Mouse (Mus musculus) stomach, embryonic 14.5 days (tissue): ENCODE results near the gene Mfsd13b. TPM values are rescaled to one million over a fixed set of nuclear protein-coding genes. Genes with fewer than 3 reads are reported as not detected.

Experiments used
- ATAC-seq: fragments of 200-750 bp; cut with Nextera tagmentation; 2 replicates; pipeline ENCODE4 v1.8.0; 2017; ENCODE audit warnings: low read depth, moderate TSS enrichment; ENCODE audit not compliant: insufficient number of reproducible peaks, insufficient read depth, low FRiP score
- H3K27ac ChIP-seq: fragments of 300-500 bp; sonication (generic); 2 replicates; pipeline ENCODE4 v1.5.1; 2014; ENCODE audit warnings: mild to moderate bottlenecking, low read length, moderate library complexity, mixed read lengths
- H3K27me3 ChIP-seq: fragments of 300-500 bp; sonication (generic); 2 replicates; pipeline ENCODE4 v1.6.1; 2014; ENCODE audit warnings: low read length, control low read depth, mixed read lengths; ENCODE audit not compliant: control insufficient read depth, insufficient read depth
- H3K36me3 ChIP-seq: fragments of 300-500 bp; sonication (generic); 2 replicates; pipeline ENCODE4 v1.6.1; 2014; ENCODE audit warnings: mild to moderate bottlenecking, control low read depth, low read length, moderate library complexity, mixed read lengths; ENCODE audit not compliant: control insufficient read depth, insufficient read depth
- H3K4me1 ChIP-seq: fragments of 300-500 bp; sonication (generic); 2 replicates; pipeline ENCODE4 v1.6.1; 2014; ENCODE audit warnings: low read length, control low read depth, mixed read lengths; ENCODE audit not compliant: control insufficient read depth, insufficient read depth
- H3K4me2 ChIP-seq: fragments of 300-500 bp; sonication (generic); replicated peaks from 2 replicates; pipeline ENCODE4 v1.6.1; 2014; ENCODE audit warnings: low read depth, low read length, control low read depth
- H3K4me3 ChIP-seq: fragments of 300-500 bp; sonication (generic); 2 replicates; pipeline ENCODE4 v1.5.1; 2014; ENCODE audit warnings: low read depth, low read length, control low read depth
- H3K9ac ChIP-seq: fragments of 300-500 bp; sonication (generic); replicated peaks from 2 replicates; pipeline ENCODE4 v1.6.1; 2014; ENCODE audit warnings: low read depth, mild to moderate bottlenecking, control low read depth, low read length, moderate library complexity, mixed read lengths
- H3K9me3 ChIP-seq: fragments of 300-500 bp; sonication (generic); 2 replicates; pipeline ENCODE4 v1.6.1; 2016; ENCODE audit warnings: low read depth, low read length, control low read depth; ENCODE audit not compliant: control insufficient read depth
- WGBS: fragments of 180-500 bp; shearing (Covaris S2); extraction: QIAGEN DNeasy Blood & Tissue Kit; methylation state at CpG from one replicate; pipeline ENCODE4 v1.1.7; 2014; 5-methylcytosine and 5-hydroxymethylcytosine counted together
- polyA plus RNA-seq: library from polyadenylated mRNA; unstranded; fragments of >200 nt; fragmentation: Nextera tagmentation; extraction: Ambion mirVana; gene quantifications from 2 replicates; pipeline ENCODE4 v1.2.1, GENCODE M21; 2014

Gene Mfsd13b
- polyA plus RNA-seq, result 0.32 TPM in 1 of 2 replicates, not detected in the other

DNA sequence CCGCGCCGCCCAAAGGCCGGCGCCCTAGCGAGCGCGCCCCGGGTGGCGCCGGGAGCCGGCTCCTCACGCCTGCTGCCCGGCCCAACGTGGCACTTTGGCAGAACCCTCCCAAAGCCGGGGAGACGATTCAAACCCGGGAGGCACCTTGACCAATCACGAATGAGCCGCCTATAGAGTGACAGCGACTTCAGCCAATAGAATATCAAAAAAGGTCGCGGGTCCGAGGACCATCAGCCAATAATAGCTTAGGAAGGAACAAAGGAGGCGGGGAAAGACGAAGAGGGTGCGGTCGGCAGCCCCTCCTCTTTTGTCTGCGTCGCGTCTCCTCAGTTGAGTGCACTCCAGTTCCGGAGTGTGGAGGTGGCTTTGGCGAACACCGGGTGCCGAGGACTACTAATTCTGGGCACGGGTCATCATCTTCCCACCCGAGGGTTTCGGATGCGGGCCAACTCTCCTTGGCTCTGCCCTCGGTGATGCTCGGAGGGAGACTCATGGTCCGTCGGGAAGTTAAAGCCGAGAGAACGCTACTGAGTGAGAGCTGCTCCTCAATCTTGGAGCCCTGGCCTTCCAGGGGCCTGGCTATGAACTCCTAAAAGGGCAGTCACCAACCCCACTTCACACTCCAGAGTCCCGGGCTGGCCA lies at the start of gene Mfsd13b, which contains the start of gene Cdr2:
Gene Mfsd13b (plus strand): TSS at position 310 of the 642 bp plus-strand sequence.
Gene Cdr2 (minus strand): TSS at position 113 of the 642 bp plus-strand sequence.
- Histone ChIP-seq H3K9me3 (no peaks in the 10 kb centered on the region), H3K4me3 (peak within 1 kb of the TSS; percentile 82), H3K4me1 (peaks cover 9% of the 10 kb centered on the region; the same call in 1 of the 2 replicates), H3K27me3 (no peaks in the 10 kb centered on the region), H3K27ac (peak within 1 kb of the TSS; percentile 27; the same call in 1 of the 2 replicates), H3K36me3 (no peaks in the 10 kb centered on the region), H3K4me2 (peak within 1 kb of the TSS; percentile 85), H3K9ac (peak within 1 kb of the TSS; percentile 77)
- WGBS, result under 1% methylated on average over 46 of the region's 46 CpGs
- ATAC-seq, result peak; percentile 97

DNA sequence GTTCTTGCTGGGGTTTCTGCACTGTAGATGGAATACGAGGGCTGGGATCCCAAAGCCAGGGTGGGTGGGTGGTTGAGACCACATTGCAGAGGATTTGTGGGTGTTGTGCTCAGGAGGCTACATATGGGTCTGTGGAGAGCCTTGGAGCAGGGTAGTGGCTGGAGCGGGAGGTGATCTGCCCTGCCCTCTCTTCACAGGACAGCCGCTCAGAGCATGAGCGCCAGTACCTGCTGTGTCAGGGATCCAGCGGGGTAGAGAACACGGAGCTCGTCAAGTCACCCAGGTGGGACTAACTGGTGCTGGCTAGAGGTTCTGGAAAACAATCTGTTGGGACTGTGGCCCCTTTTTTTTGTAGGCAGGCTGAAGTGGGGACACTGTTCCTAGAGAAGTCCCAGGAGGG lies 49.2 kb upstream of the Mfsd13b start:
- H3K9ac ChIP-seq, result no peak overlapping the region
- ATAC-seq, result no peak
- peaks cover 66% of the 10 kb centered on the region for H3K36me3 ChIP-seq
- no peaks in the 10 kb centered on the region for H3K4me1 ChIP-seq
- no peak overlapping the region for H3K4me2 ChIP-seq
- no peaks in the 10 kb centered on the region for H3K27me3 ChIP-seq
- H3K27ac ChIP-seq, result no peak overlapping the region
- H3K4me3 ChIP-seq, result no peak overlapping the region
- H3K9me3 ChIP-seq, result no peaks in the 10 kb centered on the region
- WGBS, result 92% methylated on average over 7 of the region's 7 CpGs

GRCm38 (mm10) chr7:120933680-120934195 lies 48.6 kb upstream of the Mfsd13b start:
- no peak overlapping the region for H3K9ac ChIP-seq
- peaks cover 65% of the 10 kb centered on the region for H3K36me3 ChIP-seq
- no peaks in the 10 kb centered on the region for H3K27me3 ChIP-seq
- H3K27ac ChIP-seq, result no peak overlapping the region
- 77% methylated on average over 5 of the region's 5 CpGs for WGBS
- no peaks in the 10 kb centered on the region for H3K4me1 ChIP-seq
- no peaks in the 10 kb centered on the region for H3K9me3 ChIP-seq
- no peak overlapping the region for H3K4me2 ChIP-seq
- no peak overlapping the region for H3K4me3 ChIP-seq
- no peak for ATAC-seq

GRCm38 (mm10) chr7:120934716-120935115 lies 47.6 kb upstream of the Mfsd13b start:
- no peak overlapping the region for H3K4me2 ChIP-seq
- H3K27me3 ChIP-seq, result no peaks in the 10 kb centered on the region
- ATAC-seq, result no peak
- peaks cover 63% of the 10 kb centered on the region for H3K36me3 ChIP-seq
- no peaks in the 10 kb centered on the region for H3K9me3 ChIP-seq
- H3K9ac ChIP-seq, result no peak overlapping the region
- H3K4me3 ChIP-seq, result no peak overlapping the region
- no peaks in the 10 kb centered on the region for H3K4me1 ChIP-seq
- WGBS, result 38% methylated on average over 5 of the region's 5 CpGs
- H3K27ac ChIP-seq, result no peak overlapping the region

- no peak for ATAC-seq
- Histone ChIP-seq H3K9me3 (no peaks in the 10 kb centered on the region), H3K27ac (no peak overlapping the region), H3K27me3 (no peaks in the 10 kb centered on the region), H3K4me3 (no peak overlapping the region), H3K9ac (no peak overlapping the region), H3K4me1 (no peaks in the 10 kb centered on the region), H3K36me3 (peaks cover 68% of the 10 kb centered on the region), H3K4me2 (no peak overlapping the region)
- WGBS, result 84% methylated on average over 4 of the region's 4 CpGs
Observed at GRCm38 (mm10) chr7:120936522-120936921, 45.8 kb upstream of the Mfsd13b start.

DNA sequence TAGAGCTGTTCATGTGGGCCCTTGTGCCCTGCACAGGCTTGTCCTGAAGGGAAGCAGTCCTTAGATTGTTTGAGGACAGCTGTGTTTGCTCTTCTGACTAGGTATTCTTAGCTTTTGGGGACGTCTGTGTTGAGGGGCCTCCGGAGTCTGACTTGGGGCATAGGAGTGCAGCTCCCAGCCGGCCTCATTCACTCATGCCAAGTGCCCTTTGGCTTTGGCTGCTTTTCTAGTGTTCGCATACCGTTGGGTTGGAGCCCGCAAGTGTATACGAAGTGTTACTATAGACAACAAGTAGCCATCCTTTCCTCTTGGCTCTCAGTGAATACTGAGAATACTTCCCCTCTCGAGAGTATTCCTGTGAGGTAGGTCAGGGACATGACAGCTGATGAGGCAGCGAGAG lies 44.1 kb upstream of the Mfsd13b start:
- H3K4me1 ChIP-seq, result no peaks in the 10 kb centered on the region
- WGBS, result 73% methylated on average over 9 of the region's 9 CpGs
- H3K9me3 ChIP-seq, result no peaks in the 10 kb centered on the region
- ATAC-seq, result no peak
- no peak overlapping the region for H3K27ac ChIP-seq
- no peaks in the 10 kb centered on the region for H3K27me3 ChIP-seq
- H3K36me3 ChIP-seq, result peaks cover 69% of the 10 kb centered on the region
- no peak overlapping the region for H3K4me2 ChIP-seq
- no peak overlapping the region for H3K4me3 ChIP-seq
- no peak overlapping the region for H3K9ac ChIP-seq

- Histone ChIP-seq H3K9me3 (no peaks in the 10 kb centered on the region), H3K4me1 (no peaks in the 10 kb centered on the region), H3K27ac (no peak overlapping the region), H3K4me3 (no peak overlapping the region), H3K27me3 (no peaks in the 10 kb centered on the region), H3K9ac (no peak overlapping the region), H3K4me2 (no peak overlapping the region), H3K36me3 (peaks cover 74% of the 10 kb centered on the region)
- ATAC-seq, result no peak
- WGBS, result 90% methylated on average over 12 of the region's 12 CpGs
Observed at GRCm38 (mm10) chr7:120940343-120940742, 42.0 kb upstream of the Mfsd13b start.

DNA sequence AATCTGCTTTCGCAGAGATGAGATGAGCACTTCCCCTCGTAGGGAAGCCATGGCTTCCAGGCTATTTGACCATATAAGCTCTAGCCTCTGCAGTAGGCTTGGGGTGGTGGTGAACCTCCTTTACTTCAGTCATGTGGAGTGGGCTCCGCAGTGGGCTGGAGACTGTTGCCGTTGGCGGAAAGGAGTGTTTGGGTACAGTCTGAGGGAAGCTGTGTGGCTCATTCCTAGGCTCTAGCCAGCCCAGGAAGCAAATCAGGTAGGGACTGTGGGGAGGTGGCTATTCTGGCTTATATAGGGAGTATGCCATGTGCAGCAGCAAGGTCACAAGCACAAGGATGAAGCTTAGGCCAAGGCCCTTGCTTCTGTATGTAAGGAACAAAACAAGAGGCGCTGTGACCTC lies 41.1 kb upstream of the Mfsd13b start:
- WGBS, result 91% methylated on average over 6 of the region's 6 CpGs
- no peak overlapping the region for H3K4me2 ChIP-seq
- H3K36me3 ChIP-seq, result peaks cover 71% of the 10 kb centered on the region
- no peak for ATAC-seq
- H3K27ac ChIP-seq, result no peak overlapping the region
- no peak overlapping the region for H3K4me3 ChIP-seq
- H3K27me3 ChIP-seq, result no peaks in the 10 kb centered on the region
- H3K9me3 ChIP-seq, result no peaks in the 10 kb centered on the region
- H3K9ac ChIP-seq, result no peak overlapping the region
- no peaks in the 10 kb centered on the region for H3K4me1 ChIP-seq
